Mouse (Mus musculus) megakaryocyte, adult 5-6 weeks (primary cell): ENCODE results near the gene Exoc3l. TPM values are rescaled to one million over a fixed set of nuclear protein-coding genes. Genes with fewer than 3 reads are reported as not detected.

Experiments used
- ATAC-seq: 2 replicates; pipeline ENCODE4 v1.8.0; 2016; ENCODE audit warnings: mild to moderate bottlenecking, inconsistent platforms; ENCODE audit not compliant: poor library complexity, severe bottlenecking
- total RNA-seq, 2 experiments: library from RNA; stranded (forward) in 1 of 2; stranded (reverse) in 1 of 2; fragments of 153-499, 151-499 nt in 1 of 2; fragments of 221-1000, 200-1000 nt in 1 of 2; gene quantifications; 2 replicates each; pipeline versions ENCODE4 v1.2.3 to v1.2.4; 2015 to 2017

The Exoc3l gene
- total RNA-seq, 2 experiments from 2014 or later: 0.09 to 0.26 TPM

DNA sequence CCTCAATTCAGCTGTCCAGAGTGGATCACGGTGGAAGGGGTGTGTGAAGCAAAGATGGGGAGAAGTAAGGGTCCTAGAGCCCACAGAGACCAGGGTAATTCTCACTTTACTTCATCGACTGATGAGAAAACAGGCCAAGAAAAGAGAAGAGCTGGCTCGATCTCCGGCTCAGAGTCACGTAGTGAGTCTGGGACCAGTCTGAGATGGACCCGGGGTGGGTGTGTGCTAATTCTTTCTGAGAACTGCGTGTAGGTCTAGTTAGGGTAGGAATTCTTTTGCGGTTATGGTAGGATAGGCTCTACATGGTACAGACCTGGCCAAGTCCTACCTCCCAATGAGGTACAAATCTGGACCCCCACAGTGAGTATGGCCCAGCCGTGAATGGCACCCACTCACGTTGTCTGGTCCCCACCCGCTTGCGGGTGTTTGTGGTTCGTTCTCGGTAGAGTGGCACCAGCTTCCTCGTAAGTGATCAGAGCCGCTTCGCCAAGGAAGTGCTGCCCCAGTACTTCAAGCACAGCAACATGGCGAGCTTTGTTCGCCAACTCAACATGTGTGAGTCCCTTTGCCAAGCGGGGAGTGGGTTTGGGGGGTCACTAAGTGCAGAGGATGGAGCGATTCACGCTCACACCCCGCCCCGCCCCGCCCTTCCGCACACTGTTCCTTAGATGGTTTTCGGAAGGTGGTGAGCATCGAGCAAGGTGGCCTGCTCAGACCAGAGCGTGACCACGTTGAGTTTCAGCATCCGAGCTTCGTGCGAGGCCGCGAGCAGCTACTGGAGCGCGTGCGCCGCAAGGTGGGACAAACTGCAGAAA, 25.6 kb downstream of the Exoc3l start:
- ATAC-seq: no peak

DNA sequence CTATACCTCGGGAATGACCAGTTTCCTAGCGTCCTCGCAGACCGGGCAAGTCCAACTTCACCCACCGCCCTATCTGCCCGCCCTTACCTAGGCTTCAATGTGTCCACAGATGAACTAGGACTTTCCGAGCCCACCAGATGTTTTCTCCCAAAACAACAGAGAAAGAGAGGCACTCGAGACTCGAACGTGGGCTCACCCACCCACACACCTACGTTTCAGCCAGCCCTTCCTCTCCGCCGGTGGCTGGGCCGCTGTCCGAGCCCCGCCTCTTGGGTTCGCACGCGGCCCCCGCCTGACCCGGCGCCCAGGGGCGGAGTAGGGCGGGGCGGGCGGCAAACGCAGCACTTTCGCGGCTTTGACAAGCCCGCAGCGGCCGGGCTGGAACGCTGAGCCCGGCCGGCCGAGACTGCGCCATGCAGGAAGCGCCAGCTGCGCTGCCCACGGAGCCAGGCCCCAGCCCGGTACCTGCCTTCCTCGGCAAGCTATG, 26.4 kb downstream of the Exoc3l start, which contains the start of gene Hsf4:
TSS of gene Hsf4 (plus strand) at position 341 of the 487 bp plus-strand sequence.
- peak; percentile 47 for ATAC-seq

GRCm38 (mm10) chr8:105269075-105269458, 26.8 kb downstream of the Exoc3l start:
- ATAC-seq: no peak

DNA sequence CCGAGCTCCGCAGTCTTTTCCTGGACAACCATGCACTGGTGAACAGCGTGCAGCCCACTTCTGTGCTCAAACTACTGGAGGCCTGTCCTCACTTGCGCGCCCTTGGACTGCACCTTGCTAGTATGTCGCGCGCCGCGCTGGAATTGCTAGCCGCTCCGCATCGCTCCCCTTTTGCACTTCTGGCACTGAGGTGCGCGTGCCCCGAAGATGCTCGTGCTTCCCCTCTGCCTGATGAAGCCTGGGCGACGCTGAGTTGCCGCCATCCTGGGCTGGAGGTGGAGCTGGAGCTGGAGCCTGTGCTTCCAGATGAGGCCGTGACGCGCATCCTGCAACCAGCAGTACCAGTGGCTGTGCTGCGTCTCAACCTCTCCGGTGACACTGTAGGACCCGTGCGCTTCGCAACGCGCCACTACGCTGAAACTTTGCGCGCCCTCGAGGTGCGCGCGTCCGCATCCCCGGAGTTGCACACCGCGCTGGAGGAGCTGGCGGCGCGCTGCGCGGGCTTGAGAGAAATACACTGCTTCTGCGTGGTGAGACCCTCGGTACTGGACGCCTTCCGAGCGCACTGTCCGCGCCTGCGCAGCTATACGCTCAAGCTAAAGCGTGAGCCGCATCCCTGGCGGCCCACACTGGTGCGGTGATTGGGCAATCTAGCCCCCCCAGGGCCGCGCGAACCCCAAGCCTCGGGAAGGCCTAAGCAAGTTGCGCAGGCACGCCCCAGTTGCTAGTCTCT, 27.4 kb downstream of the Exoc3l start:
- no peak for ATAC-seq

- no peak for ATAC-seq
Observed at GRCm38 (mm10) chr8:105266775-105267174, 29.1 kb downstream of the Exoc3l start.

- peak; percentile 68 for ATAC-seq
Observed at GRCm38 (mm10) chr8:105265128-105265527, 30.8 kb downstream of the Exoc3l start.

DNA sequence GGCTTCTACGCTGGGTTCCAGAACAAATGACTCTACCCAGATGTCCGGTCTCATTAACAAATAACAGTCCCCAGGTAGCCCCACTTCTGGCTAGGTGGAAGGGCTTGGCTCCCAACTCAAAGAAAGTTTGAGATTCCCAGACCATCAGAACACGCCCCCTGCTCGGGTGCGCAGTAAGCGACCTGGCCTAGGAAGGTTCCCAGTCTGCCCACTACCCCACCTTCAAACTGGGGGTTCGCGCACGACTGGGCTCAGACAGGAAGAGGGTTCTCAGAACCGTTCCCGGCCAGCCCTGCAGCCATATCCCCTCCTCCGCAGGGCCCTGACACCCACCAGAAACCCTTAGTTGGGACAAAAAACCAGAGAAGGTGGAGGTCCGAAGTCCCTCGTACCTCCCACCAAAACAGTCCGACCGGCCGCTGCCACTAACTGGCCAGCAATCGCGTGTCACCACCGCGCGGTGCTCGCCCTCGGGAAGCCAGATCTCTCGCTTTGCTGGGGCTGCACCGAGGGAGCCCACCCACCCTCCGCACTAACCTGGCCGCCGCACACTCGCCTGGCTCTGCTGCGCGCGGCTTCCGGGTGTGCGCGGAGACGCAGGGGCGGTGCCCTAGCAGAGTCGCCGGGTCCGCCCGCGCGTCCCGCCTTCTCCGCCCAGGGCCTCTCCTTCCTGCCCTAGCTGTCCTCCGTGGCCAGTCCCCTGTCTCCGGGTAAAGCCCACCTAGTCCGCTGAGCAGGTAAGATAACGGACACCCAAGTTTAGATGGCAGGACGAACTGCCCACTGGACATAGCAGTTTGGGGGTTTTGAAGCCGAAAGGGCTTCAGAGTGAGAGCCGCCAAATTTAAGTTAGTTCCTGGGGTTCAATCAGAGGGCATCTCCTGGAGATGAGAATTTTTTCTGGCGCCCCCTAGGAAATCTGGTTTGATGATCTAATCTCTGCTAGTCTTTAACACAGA, 31.6 kb downstream of the Exoc3l start, which contains the start of the genes Tradd and Fbxl8:
TSS of gene Tradd (minus strand) at position 586 of the 959 bp plus-strand sequence.
TSS of gene Fbxl8 (plus strand) at position 625 of the 959 bp plus-strand sequence.
- peak; percentile 78 for ATAC-seq

- no peak for ATAC-seq
Observed at GRCm38 (mm10) chr8:105263244-105263912, 32.5 kb downstream of the Exoc3l start.

DNA sequence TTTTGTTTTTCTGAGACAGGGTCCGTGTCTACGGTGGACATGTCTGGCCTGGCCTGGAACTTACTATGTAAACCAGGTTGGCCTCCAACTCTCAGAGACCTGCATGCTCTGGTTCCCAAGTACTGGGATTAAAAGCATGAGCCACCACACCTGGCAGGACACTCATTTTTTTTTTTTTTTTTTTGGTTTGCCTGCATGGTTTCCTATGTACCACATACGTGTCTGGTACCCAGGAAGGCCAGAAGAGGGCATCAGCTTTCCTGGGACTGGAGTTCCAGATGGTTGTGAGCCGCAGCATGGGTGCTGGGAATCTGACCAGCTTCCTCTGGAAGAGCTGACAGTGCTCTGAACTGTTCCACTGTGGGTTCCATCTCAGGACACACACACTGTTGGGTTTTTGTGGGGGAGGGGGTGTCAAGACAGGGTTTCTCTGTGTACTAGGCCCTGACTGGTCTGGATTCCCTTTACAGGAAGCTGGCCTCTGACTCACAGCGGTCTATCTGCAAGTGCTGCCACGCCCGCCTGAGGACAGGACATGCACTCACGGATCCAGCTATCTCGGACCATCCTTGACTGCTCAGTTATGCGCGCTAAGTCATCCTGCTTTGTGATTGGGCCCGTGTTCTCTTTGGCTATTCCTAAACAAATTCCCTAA, 34.4 kb downstream of the Exoc3l start:
- ATAC-seq: no peak

DNA sequence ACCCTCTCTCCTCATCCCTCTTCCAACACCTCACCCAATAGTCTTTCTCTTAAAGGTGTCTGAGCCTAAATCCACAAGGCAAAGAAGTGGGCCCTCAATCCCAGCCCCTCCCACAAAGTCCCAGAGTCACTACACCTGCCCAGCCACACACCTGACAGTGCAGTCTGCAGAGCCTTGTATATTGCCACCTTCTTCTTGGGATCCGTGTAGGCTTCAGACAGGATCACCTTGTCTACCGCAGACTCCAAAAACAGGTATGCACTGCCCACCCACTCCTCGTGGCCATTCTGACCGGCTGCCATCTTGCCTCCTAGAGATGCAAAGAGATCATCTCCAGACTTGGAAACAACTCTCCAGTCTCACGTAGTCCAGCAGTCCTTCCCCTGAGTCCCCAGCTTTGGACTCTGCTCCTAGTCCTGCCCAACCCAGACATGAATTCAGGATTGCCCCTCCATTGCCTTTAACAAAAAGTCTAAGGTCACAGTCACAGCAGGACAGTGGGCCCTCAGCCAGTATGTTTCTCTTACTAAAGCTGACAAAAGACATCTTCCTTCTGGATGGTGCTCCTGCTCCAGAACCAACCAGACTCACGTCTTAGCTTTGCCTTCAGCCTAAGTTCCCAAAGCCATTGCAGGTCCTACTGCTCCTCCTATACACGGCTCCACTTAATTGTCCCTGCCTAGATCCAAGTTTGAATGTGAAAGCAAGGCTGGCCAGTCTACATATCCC, 35.4 kb downstream of the Exoc3l start:
- ATAC-seq: no peak

DNA sequence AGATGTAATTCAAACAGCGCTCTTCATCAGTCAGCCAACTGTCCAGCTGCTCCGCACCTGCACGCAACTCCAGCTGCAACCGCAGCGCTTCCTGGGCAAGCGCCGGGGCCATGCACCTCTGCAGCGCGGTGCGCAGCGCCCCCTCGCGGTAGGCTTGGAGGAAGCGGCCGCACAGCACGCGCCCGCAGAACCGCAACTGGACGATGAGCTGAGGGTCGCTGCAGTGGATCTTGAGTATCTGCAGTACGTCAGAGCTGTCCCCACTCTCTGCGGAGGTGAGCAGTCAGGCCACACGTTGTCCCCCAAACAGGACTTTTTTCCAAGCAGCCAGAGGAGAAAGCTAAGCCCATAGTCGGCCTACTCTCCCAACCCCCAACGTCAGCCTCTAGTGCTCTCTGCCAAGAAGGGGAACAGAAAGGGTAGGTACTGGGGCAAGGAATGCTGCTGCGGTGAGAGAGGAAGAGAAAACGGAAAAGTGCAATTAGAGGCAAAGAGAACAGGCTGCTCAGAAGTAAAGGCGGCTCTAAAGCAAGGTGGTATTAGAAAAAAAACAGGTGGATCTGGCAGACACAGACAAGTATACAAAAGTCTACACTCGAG, 36.1 kb downstream of the Exoc3l start:
- peak; percentile 72 for ATAC-seq

- ATAC-seq: peak; percentile 13
Observed at GRCm38 (mm10) chr8:105258911-105259720, 36.8 kb downstream of the Exoc3l start.

DNA sequence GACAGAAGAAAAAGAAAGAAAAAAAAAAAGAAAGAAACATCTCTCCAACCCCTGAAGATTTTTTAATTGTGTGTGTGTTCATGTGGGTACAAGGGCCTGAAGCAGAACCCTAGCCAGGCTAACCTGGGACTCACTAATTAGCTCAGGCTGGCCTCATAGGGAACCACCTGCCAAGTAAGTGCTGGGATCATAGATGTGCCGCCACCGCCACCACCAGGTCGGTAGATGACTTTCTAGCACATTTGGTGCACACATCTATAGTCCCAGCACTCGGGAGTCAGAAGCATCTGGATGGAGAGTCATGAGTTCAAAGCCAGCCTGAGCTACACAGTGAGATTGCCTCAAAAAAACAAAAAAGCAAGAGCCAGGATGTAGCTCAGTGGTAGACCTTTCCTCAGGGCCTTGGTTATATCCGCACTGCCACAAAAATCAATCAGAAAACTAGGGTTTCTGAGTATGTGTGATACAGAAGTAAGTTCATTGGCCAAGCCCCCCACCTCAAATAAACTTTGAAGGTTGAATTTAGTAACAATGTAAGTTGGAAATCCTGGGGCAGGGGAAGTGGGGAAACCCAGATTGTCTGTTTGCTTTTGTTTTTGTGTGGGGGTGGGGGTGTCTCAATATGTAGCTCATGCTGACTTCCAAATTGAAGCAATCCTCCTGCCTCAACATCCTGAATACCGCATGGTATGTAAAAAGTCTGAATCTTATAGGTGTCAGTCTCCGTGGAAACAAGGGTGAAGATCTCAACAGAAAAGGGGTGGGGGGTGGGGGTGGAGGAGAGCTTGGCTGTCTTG, 38.4 kb downstream of the Exoc3l start:
- no peak for ATAC-seq

GRCm38 (mm10) chr8:105254966-105255350, 40.9 kb downstream of the Exoc3l start, which contains the start of gene B3gnt9:
Gene B3gnt9 (minus strand): TSS chr8:105255153.
- peak; percentile 32 for ATAC-seq

DNA sequence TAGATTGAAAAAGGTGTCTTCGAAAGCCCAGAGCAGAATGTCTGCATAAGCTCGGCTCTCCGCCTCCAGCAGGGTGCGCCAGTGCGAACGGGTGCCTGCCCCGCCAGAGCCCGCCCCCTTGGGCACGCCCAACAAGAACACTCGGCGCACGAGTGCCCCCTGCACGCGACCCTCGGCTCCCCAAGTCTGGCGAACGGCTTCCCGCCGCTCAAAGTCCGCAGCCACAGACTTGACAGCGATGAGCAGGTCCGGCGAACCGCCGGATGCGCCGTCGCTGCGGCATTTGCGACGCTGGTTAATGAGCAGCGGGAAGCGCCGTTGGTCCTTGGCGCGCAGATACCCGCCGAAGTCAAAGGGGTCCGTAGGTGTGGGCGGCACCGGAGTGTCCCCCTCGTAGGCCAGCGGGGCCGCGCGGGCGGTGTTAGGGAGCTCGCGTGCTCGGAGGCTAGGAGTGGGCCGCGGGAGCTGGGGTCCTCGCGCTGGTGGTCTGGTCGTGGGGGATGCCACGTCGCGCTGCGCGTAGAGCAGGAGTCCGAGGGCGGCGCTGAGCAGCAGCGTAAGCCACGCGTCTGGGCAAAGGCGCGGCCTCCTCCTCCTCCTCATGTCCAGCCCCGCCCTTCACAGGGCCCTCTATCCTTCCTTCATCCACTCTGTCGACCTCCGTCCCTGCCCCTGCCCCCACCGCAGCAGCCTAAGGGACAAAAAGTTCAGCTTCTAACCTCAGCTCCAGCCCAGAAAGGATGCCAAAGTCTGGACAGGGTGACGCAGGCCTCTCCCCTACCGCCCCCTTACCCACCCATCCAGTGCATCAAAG, 41.5 kb downstream of the Exoc3l start:
- peak; percentile 90 for ATAC-seq

DNA sequence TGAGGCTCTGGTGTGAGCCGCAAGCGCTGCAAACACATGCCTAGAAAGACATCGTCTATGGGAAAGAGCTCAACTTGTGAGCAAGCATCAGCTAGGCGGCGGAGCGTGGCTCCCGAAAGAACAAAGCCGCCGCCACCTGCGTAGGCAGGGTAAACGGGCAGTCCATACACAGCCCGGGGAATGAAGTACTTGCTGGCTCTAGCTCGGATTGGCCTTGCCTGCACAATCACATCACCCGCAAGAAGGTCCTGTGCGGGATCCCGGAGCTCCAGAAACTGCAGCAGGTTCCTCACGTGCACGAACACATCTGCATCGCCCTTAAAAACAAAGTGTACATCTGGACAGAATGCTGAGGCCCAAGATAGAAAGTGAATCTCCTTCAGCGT, 42.1 kb downstream of the Exoc3l start:
- ATAC-seq: no peak
